Mouse (Mus musculus) effector memory CD4-positive, alpha-beta T cell, adult 7 months (primary cell): ENCODE data around the gene Grb14. TPM values are rescaled to one million over a fixed set of nuclear protein-coding genes. Genes with fewer than 3 reads are reported as not detected.

Experiments used
- polyA plus RNA-seq: library from polyadenylated mRNA; unstranded; fragments of 100-300 nt; shearing (Covaris generic); gene quantifications from one replicate; pipeline ENCODE4 v1.2.1, GENCODE M21; 2017

The Grb14 gene
- polyA plus RNA-seq, result not detected

GRCm38 (mm10) chr2:65024887-65025286, at the start of gene Grb14:
Grb14 (minus strand) TSS chr2:65024987.

Other genes with a start within 250 kb of the Grb14 start
- 28.9 TPM for gene Cobll1, start 214.4 kb upstream of the Grb14 start, polyA plus RNA-seq